Mouse (Mus musculus) cerebellum, adult 11 months (tissue): Measurements from ENCODE around the gene Nek3.

ENCODE experiments used
- DNase-seq: peaks from one replicate; pipeline ENCODE4 v3.0.0; 2022

The Nek3 gene

GRCm38 (mm10) chr8:22142592-22142991, 23.6 kb downstream of the Nek3 start:
- no peak for DNase-seq

GRCm38 (mm10) chr8:22141836-22142385, 24.3 kb downstream of the Nek3 start:
- DNase-seq, result no peak

- peak; percentile 29 for DNase-seq
Measured at GRCm38 (mm10) chr8:22136462-22136861, 29.8 kb downstream of the Nek3 start.

GRCm38 (mm10) chr8:22134750-22135135, 31.5 kb downstream of the Nek3 start:
- no peak for DNase-seq

- no peak for DNase-seq
Measured at GRCm38 (mm10) chr8:22134078-22134749, 32.0 kb downstream of the Nek3 start.

- DNase-seq, result no peak
Measured at GRCm38 (mm10) chr8:22132062-22132461, 34.2 kb downstream of the Nek3 start.

- no peak for DNase-seq
Measured at GRCm38 (mm10) chr8:22124220-22125152, 41.7 kb downstream of the Nek3 start, which contains the start of gene Nek5. TSS of gene Nek5 (minus strand) at chr8:22125053.

GRCm38 (mm10) chr8:22107020-22107419, 59.2 kb downstream of the Nek3 start:
- no peak for DNase-seq

- DNase-seq, result no peak
Measured at GRCm38 (mm10) chr8:22091568-22091967, 74.7 kb downstream of the Nek3 start.

- no peak for DNase-seq
Measured at GRCm38 (mm10) chr8:22089226-22089625, 77.0 kb downstream of the Nek3 start.

- DNase-seq, result no peak
Measured at GRCm38 (mm10) chr8:22079313-22080007, 86.8 kb downstream of the Nek3 start.
